Mouse (Mus musculus): ENCODE results near the gene Med12l.

Med12l gene

GRCm38 (mm10) chr3:59197329-59197948, 191.8 kb downstream of the Med12l start:
- no peak for DNase-seq

GRCm38 (mm10) chr3:59203802-59204520, 198.3 kb downstream of the Med12l start:
- no peak for DNase-seq

- DNase-seq: no peak
These were observed 199.3 kb downstream of the Med12l start for GRCm38 (mm10) chr3:59204719-59205503.

GRCm38 (mm10) chr3:59205941-59206340, 200.3 kb downstream of the Med12l start:
- DNase-seq: no peak

DNA sequence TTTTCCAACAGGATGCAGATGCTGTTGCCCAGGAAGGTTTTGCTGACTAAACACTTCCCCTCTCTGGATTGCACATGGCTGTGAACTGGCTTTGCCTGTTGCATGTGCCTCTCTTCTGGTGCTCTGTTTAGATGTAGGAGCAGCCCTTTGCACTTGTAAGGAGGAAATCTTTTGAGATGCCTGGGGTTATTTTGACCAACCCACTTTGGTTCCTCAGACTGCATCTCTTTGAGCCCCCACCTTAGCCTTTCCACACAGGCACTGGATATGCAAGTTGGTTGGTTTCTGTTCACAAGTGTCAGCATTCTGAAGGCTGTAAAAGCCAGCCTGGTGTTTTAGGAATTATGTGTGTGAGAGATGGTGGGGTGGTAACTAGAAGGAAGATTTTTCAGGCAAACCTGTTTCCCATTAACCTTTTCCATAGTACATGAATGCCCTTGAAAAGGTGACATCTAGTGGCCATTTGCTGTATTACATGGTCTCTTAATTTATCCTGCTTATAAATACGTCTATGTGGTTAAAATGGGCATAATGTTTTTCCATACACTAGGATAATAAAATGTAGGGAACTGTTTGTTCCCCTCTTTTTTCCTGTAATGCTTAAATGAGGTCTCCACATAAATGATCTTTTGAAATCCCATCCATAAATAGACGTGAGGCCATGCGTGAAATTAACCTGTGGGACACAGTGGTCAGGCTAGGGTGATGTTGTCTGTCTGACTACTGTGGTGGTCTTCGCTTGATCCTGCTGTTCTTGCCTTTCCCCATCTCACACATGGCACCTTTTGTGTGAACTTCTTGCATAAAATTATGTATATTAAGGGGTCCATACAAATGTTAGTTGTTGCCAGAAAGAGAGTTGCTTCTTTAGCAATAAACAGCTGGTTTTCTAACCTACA, 203.3 kb downstream of the Med12l start:
- no peak for DNase-seq

DNA sequence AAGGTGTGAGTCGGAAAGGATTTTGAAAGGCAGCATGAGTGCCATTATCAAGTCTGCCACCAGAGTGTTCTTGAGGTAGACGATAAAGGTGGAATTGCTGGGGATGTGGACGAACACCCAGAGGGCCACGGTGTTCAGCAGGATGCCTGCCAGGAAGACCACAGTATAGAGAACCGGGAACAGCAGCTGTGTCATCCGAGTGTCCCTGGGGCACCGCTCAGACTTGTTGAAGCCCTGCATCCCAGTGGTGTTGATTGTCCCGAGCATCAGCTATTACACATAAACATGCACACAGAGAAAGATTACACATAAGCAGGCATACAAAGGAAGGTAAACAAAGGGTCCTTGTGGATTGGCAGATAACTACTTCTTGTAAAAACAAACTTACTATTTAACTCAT, 204.5 kb downstream of the Med12l start:
- DNase-seq: no peak

GRCm38 (mm10) chr3:59210727-59211126, 205.1 kb downstream of the Med12l start, which contains the start of gene P2ry13:
Gene P2ry13 (minus strand): TSS chr3:59210882.
- DNase-seq: no peak

DNA sequence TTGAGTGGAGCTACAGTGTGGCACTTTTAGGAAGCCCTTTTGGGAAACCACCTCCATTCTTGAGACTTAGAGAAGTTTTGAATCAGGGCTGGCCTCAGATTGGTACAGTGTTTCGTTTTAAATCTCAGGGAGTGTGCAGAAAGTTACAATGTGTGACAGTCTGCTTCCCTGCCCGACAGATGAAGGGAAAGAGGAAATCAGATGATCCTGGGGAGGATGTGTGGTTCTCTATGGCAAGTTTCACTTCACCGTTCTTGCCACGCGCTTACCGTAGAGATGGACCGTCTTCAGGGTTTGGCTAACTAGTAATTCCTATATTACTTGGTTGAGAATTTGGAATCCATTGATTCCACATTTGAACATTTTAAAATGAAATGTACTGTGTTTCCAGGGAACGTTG, 206.2 kb downstream of the Med12l start:
- DNase-seq: no peak

DNA sequence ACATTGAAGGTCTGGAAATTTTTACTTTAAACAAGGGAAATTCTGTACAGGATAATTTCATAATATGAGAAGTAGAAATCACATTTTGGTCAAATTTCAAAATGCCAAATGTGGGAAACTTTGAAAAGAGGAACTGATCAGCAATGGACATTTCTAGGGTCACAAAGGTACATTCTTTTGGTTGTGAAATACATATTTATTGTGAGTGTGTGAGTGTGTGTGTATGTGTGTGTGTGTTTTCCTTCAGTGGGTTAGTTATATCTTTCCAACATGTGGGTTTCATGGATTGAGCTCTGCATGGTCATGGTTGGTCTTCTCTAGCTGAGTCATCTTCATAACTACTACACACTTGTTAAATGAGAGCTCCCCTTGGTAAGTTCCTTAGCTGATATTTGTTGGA, 206.8 kb downstream of the Med12l start:
- DNase-seq: no peak

- DNase-seq: no peak
These were observed 211.6 kb downstream of the Med12l start for GRCm38 (mm10) chr3:59217211-59217610.

DNA sequence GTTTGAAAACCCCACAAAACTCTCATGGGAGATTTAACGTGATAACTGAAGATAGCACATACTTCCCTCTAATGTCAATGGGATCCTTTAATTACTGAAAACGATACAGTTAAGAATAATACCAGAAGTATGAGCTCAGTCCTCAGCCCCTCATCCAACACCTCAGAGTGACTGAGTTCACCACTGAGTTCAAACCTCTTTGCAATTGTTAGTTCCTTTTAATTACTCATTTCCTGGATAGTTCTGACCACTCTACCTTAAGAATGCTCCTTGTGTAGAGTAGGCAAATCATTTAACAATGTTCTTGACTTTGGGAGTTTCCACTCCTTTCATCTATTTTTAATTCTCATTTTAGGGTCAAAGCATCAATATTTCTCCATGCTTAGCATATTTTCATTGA, 213.7 kb downstream of the Med12l start:
- DNase-seq: no peak

DNA sequence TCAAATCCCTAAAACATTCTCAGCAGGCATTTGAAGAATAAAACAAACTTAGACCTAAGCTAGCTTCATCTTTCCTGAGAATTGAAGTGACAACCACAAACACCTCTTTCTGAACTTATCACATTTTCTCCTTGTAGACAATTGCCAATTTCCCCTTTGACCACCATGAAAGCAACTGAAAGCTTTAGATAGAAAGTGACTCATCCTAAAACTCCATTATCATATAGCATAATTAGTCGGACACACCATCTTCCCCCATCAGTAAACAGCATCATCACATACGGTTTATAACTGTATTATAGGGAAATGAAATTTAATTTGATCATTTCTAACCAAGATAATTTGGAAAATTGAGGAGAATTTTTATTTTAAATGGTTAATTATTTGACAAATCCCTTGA, 216.7 kb downstream of the Med12l start:
- no peak for DNase-seq

DNA sequence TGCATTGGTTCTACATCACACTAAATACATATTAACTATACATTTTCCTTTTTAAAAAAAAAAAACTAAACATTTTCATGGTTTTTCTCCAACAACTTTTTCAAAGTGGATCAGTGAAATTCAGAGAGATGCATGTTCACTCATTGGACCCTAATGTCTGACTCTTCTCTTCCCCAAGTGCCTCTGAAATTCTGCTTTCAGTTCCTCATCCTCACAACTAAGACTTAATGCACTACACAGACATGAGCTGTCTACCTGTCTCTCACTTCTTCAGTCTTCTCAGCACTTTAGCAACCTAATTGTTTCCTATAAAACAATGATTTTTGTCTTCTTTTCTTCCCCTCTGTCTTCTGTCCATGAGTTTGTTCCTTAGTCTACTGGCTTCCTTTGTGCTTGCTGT, 219.8 kb downstream of the Med12l start:
- DNase-seq: no peak

- DNase-seq: no peak
These were observed 222.1 kb downstream of the Med12l start for GRCm38 (mm10) chr3:59227696-59228095.

DNA sequence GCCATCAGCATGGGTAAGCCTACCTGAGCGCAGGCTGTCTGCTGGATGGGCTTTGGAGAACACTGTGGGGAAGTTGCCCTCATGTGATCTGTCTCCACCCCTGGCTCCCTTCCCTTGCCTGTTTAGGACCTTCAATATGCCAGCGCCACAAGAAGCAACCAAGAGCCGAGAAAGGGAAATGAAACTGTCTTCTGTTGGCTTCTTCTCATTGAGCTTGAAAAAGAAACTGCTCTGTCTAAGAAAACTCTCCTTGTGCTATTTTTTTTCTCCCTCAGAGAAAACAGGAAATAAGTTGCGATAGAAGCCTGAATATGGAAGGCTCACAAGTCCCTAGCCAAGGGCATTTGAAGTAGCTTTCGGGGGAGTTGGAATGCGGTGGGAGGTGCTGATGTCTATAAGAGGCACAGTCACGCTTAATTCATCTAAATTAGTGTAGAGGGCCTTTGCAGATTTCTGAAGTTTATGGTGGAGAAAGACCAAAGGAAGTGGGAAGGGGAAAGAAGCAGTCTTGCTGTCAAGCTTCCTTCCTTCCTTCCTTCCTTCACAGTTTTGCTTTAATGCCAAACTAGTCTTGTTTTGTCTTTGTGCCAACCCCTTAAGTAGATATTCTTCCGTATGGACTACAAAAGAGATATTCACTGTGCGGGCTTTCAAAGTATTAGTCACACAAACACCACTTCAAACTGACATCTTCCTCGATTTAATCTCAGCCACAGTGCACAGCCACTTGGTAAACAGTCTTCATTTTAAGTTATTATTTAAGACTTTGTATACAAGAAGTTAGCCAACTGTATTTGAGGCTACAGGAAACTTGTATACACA, 223.3 kb downstream of the Med12l start:
- peak; percentile 39 to 41 for DNase-seq

DNA sequence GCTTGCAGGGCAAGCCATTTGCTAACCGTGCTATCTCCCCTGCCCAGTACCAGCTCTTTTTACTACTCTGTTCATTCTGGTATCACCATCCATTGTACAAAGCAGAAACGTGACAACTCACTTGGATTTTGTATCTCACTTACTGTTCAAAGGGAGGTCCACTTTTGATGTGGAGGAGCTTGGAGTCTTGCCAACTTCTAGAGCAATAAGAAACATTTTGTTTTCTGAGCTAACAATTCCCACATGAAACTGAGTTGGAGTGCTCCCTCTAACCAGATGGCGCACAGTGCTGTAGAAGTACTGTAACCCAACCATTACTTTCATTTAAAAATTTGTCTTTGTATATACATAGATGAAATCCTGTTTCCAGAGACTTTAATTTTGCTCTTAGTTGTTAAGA, 225.3 kb downstream of the Med12l start:
- no peak for DNase-seq

GRCm38 (mm10) chr3:59234878-59235277, 229.3 kb downstream of the Med12l start:
- no peak for DNase-seq

DNA sequence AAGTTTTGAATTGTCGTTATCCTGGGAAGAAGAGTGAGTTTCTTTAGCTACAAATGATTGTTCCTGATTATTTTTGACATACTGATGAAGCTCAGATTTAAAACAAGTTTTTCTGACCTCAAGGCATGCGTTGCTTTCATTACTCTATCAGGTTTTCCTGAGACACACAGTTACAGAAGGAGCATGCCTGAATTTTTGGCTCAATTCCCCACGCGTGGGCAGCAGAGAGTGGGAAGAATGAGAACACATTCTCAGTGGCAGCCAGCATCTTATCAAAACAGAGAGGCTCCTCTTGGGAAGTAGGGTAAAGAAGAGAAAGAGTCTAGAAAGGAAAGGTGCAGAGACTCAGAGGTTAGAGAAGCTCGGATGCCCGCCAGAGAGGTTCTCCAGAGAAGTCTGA, 237.8 kb downstream of the Med12l start:
- DNase-seq: no peak

DNA sequence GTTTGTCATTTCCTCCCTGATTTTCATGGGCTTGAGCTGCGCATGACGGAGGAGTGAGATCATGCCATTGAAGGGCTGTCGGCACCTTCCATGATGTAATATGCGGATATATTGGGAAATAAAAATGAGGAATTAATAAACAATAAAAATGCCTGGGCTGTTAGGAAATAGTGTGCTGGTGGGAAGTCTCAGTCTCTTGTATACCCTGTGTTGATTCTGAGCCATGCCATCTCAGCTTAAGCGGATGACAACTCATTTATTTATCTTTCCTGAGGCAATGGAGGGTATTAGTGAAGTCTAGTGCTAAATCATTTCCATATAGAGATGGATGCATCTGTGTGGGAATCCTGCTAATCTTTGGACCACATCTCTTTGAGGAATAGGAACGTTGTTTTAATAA, 242.4 kb downstream of the Med12l start:
- no peak for DNase-seq

GRCm38 (mm10) chr3:59250454-59250853, 244.8 kb downstream of the Med12l start:
- DNase-seq: no peak

- peak; percentile 46 to 47 for DNase-seq
These were observed 252.4 kb downstream of the Med12l start for GRCm38 (mm10) chr3:59257740-59258664.

Data from spleen, adult 18-20 months (tissue).